Mouse (Mus musculus): ENCODE data around the gene Fam90a1a.

DNA sequence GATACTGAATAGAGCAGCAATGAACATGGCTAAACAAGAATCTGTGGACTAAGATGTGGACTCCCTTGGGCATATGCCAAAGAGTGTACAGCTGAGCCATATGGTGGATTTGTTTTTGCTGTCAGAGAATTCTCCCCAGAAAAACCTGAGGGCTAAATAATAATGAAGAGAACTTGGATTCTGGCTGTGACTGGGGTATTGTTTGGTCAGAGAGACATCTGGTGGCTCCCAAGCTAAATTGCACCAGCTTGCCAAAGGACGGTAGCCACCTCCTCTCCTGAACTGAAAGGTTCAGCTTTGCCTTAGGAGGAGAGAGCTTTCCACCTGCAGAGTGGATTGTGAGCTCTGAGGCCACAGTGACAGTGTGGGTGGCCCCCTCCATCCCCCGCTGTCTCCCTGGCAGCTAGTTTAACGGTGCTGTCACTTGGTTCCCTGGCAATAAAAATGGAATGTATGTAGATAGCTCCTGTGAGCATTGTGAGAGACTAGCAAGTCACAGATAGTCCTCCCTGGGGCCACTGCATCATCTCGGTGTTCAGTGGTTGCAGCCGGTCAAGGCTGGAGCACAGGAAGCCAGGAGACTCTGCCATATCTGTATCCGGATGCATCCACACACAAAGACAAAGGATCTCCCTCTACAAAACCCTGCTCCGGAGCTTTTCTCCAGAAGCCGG, 23.3 kb downstream of the Fam90a1a start:
- peak; percentile 46; the same call in 1 of the 2 replicates for TF ChIP-seq CTCF (IDR thresholded peaks at IDR 0.05; ENCODE audit: borderline replicate concordance, insufficient read depth, low read depth, low read length)
- no peak for TF ChIP-seq POLR2A (IDR thresholded peaks at IDR 0.05; ENCODE audit: borderline replicate concordance, insufficient read depth, low read length)

Data from cerebellum, adult 2 months (tissue).